Mouse (Mus musculus) limb, embryonic 13.5 days (tissue): ENCODE data around the gene Dbx1. TPM values are rescaled to one million over a fixed set of nuclear protein-coding genes. Genes with fewer than 3 reads are reported as not detected.

Experiments used
- ATAC-seq: fragments of 200-750 bp; cut with Nextera tagmentation; 2 replicates; pipeline ENCODE4 v1.8.0; 2017; ENCODE audit warnings: low read depth, moderate number of reproducible peaks, moderate TSS enrichment; ENCODE audit not compliant: low FRiP score
- H3K27ac ChIP-seq: fragments of 300-500 bp; sonication (generic); 2 replicates; pipeline ENCODE4 v1.5.1; 2015; ENCODE audit warnings: inconsistent platforms, mild to moderate bottlenecking, moderate library complexity
- H3K27me3 ChIP-seq: fragments of 300-500 bp; sonication (generic); 2 replicates; pipeline ENCODE4 v1.6.1; 2015; ENCODE audit warnings: mild to moderate bottlenecking, inconsistent platforms
- H3K36me3 ChIP-seq: fragments of 300-500 bp; sonication (generic); 2 replicates; pipeline ENCODE4 v1.6.1; 2015; ENCODE audit warnings: inconsistent platforms, mild to moderate bottlenecking, moderate library complexity
- H3K4me1 ChIP-seq: fragments of 300-500 bp; sonication (generic); 2 replicates; pipeline ENCODE4 v1.6.1; 2015; ENCODE audit warnings: inconsistent platforms
- H3K4me2 ChIP-seq: fragments of 300-500 bp; sonication (generic); replicated peaks from 2 replicates; pipeline ENCODE4 v1.6.1; 2015; ENCODE audit warnings: inconsistent platforms, mild to moderate bottlenecking, moderate library complexity
- H3K4me3 ChIP-seq: fragments of 300-500 bp; sonication (generic); 2 replicates; pipeline ENCODE4 v1.5.1; 2015; ENCODE audit warnings: moderate library complexity, mild to moderate bottlenecking, inconsistent platforms
- H3K9ac ChIP-seq: fragments of 300-500 bp; sonication (generic); 2 replicates; pipeline ENCODE4 v1.6.1; 2015; ENCODE audit warnings: mild to moderate bottlenecking, inconsistent platforms
- H3K9me3 ChIP-seq: fragments of 300-500 bp; sonication (generic); 2 replicates; pipeline ENCODE4 v1.6.1; 2016; ENCODE audit warnings: inconsistent platforms
- WGBS: fragments of 180-500 bp; shearing (Covaris S2); methylation state at CpG from one replicate; pipeline ENCODE4 v1.1.7; 2015; 5-methylcytosine and 5-hydroxymethylcytosine counted together
- polyA plus RNA-seq: library from polyadenylated mRNA; unstranded; fragments of >200 nt; fragmentation: Nextera tagmentation; extraction: Ambion mirVana; gene quantifications from 2 replicates; pipeline ENCODE4 v1.2.1, GENCODE M21; 2015

Dbx1 gene
- polyA plus RNA-seq, 1 experiment from 2014 or later, result 2.4 TPM

DNA sequence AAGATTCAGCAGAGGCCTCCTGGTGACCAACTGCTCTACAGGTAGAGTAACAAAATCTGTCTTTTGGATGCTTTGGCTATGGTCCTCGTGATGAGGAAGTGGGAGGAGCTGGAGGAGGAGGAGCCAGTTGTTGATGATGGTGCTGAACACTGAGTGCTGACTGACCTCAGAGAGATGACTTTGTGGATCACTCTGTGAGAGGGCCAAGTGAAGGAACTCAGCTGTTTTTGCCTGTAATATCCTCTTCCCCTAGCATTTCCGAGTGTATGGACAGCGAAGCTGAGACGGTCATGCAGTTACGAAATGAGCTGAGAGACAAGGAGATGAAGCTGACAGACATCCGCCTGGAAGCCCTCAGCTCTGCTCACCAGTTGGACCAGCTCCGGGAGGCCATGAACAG, 54.1 kb downstream of the Dbx1 start:
- Histone ChIP-seq H3K9me3 (no peaks in the 10 kb centered on the region), H3K9ac (no peak overlapping the region), H3K4me1 (peaks cover 4% of the 10 kb centered on the region; the same call in 1 of the 2 replicates), H3K4me2 (no peak overlapping the region), H3K27me3 (no peaks in the 10 kb centered on the region), H3K4me3 (no peak overlapping the region), H3K27ac (no peak overlapping the region), H3K36me3 (peaks cover 70% of the 10 kb centered on the region)
- ATAC-seq, result no peak
- 77% methylated on average over 7 of the region's 7 CpGs for WGBS

DNA sequence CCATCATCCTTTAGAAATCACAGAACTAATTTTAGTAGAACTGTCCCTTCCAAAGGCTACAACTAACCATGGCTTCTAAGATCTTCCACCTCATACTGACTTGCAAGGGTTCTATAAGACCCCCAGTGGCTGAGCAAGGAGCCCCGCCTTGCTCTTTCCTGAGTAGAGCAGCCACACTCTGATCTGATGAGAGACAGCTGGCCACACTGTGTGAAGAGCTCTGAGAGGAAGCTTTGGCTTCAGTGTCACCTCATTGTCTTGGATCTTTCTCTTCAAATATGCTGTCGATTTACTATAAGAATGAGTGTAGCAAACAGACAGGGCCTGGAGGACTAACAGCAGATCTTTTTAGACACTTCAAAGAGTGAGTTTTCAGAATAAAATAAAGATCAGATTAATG, 54.7 kb downstream of the Dbx1 start:
- H3K4me1 ChIP-seq, result peaks cover 4% of the 10 kb centered on the region; the same call in 1 of the 2 replicates
- no peak overlapping the region for H3K4me3 ChIP-seq
- H3K4me2 ChIP-seq, result no peak overlapping the region
- H3K9ac ChIP-seq, result no peak overlapping the region
- no peaks in the 10 kb centered on the region for H3K9me3 ChIP-seq
- no peak overlapping the region for H3K27ac ChIP-seq
- 92% methylated on average over 2 of the region's 2 CpGs for WGBS
- ATAC-seq, result no peak
- H3K27me3 ChIP-seq, result no peaks in the 10 kb centered on the region
- peaks cover 72% of the 10 kb centered on the region for H3K36me3 ChIP-seq

Other genes with a start within 250 kb of the Dbx1 start
- 7.2 and 7.3 TPM in 2 replicates for gene Htatip2, start 122.3 kb upstream of the Dbx1 start, polyA plus RNA-seq
- gene Prmt3, start 141.5 kb upstream of the Dbx1 start, polyA plus RNA-seq, result 49.8 and 51.1 TPM in 2 replicates